Mouse (Mus musculus) testis, adult 2 months (tissue): ENCODE measurements around the gene Trpm8. TPM values are rescaled to one million over a fixed set of nuclear protein-coding genes. Genes with fewer than 3 reads are reported as not detected.

Experiments
- H3K27ac ChIP-seq: fragments of 200-500 bp; 2 replicates; pipeline ENCODE4 v1.5.1; 2012; ENCODE audit warnings: low read depth, low read length; ENCODE audit not compliant: control insufficient read depth, insufficient read depth
- H3K27me3 ChIP-seq: fragments of 200-500 bp; 2 replicates; pipeline ENCODE4 v1.6.1; 2012; ENCODE audit warnings: mild to moderate bottlenecking, low read length, moderate library complexity; ENCODE audit not compliant: control insufficient read depth, insufficient read depth
- H3K36me3 ChIP-seq: fragments of 200-500 bp; 2 replicates; pipeline ENCODE4 v1.6.1; 2012; ENCODE audit warnings: mild to moderate bottlenecking, low read length; ENCODE audit not compliant: control insufficient read depth, insufficient read depth
- H3K4me1 ChIP-seq: fragments of 200-500 bp; 2 replicates; pipeline ENCODE4 v1.6.1; 2012; ENCODE audit warnings: low read length; ENCODE audit not compliant: control insufficient read depth, insufficient read depth
- H3K4me3 ChIP-seq: fragments of 200-500 bp; 2 replicates; pipeline ENCODE4 v1.5.1; 2012; ENCODE audit warnings: low read depth, mild to moderate bottlenecking, low read length, moderate library complexity, mixed read lengths; ENCODE audit not compliant: control insufficient read depth
- CTCF ChIP-seq: fragments of 200-500 bp; IDR thresholded peaks from 2 replicates; pipeline ENCODE4 v1.5.1; 2012; ENCODE audit warnings: low read depth, mild to moderate bottlenecking, inconsistent platforms, low read length, moderate library complexity; ENCODE audit not compliant: control insufficient read depth, insufficient read depth, insufficient replicate concordance
- POLR2A ChIP-seq: fragments of 200-500 bp; IDR thresholded peaks from 2 replicates; pipeline ENCODE4 v1.6.1; 2012; ENCODE audit warnings: low read depth, mild to moderate bottlenecking, inconsistent platforms, low read length, moderate library complexity; ENCODE audit not compliant: control insufficient read depth
- polyA plus RNA-seq: library from polyadenylated mRNA; depleted of rRNA; stranded (reverse); fragments of >200 nt; gene quantifications from 2 replicates; pipeline ENCODE4 v1.2.3, GENCODE M21; 2012

Gene Trpm8
- polyA plus RNA-seq, 1 experiment, result 4.7 TPM

- H3K4me1 ChIP-seq, result peaks cover 2% of the 10 kb centered on the region; the same call in 1 of the 2 replicates
- H3K4me3 ChIP-seq, result no peak overlapping the region
- TF ChIP-seq POLR2A (no peak), CTCF (no peak)
- no peaks in the 10 kb centered on the region for H3K27me3 ChIP-seq
- H3K36me3 ChIP-seq, result no peaks in the 10 kb centered on the region
- H3K27ac ChIP-seq, result no peak overlapping the region
Observed at GRCm38 (mm10) chr1:88322146-88322545, 44.7 kb downstream of the Trpm8 start.

DNA sequence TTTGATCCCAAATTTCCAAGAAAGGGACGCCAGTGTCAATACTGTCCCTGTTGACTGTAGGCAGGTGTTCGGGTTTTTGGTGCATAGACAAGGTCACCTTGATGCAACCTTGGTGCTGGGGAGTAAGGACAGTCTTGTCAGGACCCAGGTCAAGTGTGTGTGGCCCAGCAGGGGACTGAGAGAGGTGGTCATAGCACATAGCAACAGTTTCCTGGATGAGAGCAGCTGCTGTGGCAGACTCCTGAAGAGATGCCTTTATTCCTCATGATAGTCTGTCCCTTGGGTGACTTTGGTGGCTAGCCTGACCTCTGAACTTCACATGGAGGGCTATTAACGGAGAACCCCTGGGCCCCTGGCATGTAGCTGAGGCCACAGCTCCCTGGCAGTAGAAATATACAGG lies 45.6 kb downstream of the Trpm8 start:
- Histone ChIP-seq H3K27ac (no peak overlapping the region), H3K27me3 (no peaks in the 10 kb centered on the region), H3K4me1 (peaks cover 2% of the 10 kb centered on the region; the same call in 1 of the 2 replicates), H3K36me3 (no peaks in the 10 kb centered on the region), H3K4me3 (no peak overlapping the region)
- no peak for TF ChIP-seq CTCF
- no peak for TF ChIP-seq POLR2A

DNA sequence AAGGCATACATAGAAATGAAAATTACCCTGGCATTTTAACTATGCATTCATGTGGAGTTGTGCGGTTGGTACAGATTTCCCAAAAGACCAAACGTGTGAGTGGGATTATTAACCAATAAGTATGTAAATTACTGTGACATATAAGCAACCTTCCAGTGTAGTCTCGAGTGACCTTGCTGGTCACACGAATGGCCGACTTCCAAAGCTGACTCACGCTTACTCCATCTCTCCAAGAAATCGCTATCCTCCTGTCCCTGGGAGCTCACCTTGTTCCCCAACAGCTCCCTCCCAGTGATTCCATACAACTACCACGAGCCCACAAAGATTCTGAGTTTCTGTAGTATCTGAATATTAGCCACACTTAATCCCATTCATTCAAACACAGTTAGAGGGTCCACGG lies 62.0 kb downstream of the Trpm8 start:
- no peak for TF ChIP-seq CTCF
- no peak for TF ChIP-seq POLR2A
- Histone ChIP-seq H3K4me1 (no peaks in the 10 kb centered on the region), H3K36me3 (no peaks in the 10 kb centered on the region), H3K4me3 (no peak overlapping the region), H3K27me3 (no peaks in the 10 kb centered on the region), H3K27ac (no peak overlapping the region)

- Histone ChIP-seq H3K27me3 (no peaks in the 10 kb centered on the region), H3K36me3 (no peaks in the 10 kb centered on the region), H3K4me3 (no peak overlapping the region), H3K27ac (no peak overlapping the region), H3K4me1 (no peaks in the 10 kb centered on the region)
- TF ChIP-seq CTCF (no peak), POLR2A (no peak)
Observed at GRCm38 (mm10) chr1:88342615-88343014, 65.2 kb downstream of the Trpm8 start.

- Histone ChIP-seq H3K4me1 (no peaks in the 10 kb centered on the region), H3K36me3 (no peaks in the 10 kb centered on the region), H3K27me3 (no peaks in the 10 kb centered on the region), H3K4me3 (no peak overlapping the region), H3K27ac (no peak overlapping the region)
- TF ChIP-seq POLR2A (no peak), CTCF (no peak)
Observed at GRCm38 (mm10) chr1:88345580-88345979, 68.1 kb downstream of the Trpm8 start.

DNA sequence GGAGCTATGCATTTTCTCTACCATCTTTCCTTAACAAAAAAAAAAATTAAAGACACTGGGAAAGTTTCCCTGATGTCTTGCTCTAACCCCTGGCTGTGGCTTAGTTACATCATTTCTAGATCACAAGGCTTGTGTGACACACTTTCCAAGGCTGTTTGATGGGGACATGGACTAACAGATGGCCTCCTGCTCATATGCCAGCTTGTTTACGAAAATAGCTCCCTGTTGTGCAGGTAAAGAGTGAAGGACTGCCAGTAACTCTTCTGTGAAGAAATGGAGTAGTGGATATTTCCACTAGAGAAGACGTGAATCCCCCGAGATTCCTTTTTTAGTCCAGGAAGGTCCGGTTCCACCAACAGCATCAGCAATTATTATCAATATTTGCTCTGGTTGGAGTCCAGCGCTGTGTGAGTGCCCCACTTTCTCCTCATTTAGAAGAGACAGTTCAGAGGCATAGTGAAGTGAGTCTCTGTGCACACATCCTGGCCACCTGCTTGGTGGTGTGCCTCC lies 71.1 kb downstream of the Trpm8 start:
- H3K36me3 ChIP-seq, result no peaks in the 10 kb centered on the region
- peak overlapping the region; percentile 46 for H3K4me3 ChIP-seq
- no peak for TF ChIP-seq CTCF
- TF ChIP-seq POLR2A, result no peak
- no peak overlapping the region for H3K27ac ChIP-seq
- H3K4me1 ChIP-seq, result no peaks in the 10 kb centered on the region; the same call in 1 of the 2 replicates
- H3K27me3 ChIP-seq, result no peaks in the 10 kb centered on the region

GRCm38 (mm10) chr1:88350761-88351160 lies 73.3 kb downstream of the Trpm8 start:
- no peak for TF ChIP-seq POLR2A
- no peak for TF ChIP-seq CTCF
- H3K4me3 ChIP-seq, result no peak overlapping the region
- H3K27ac ChIP-seq, result no peak overlapping the region
- no peaks in the 10 kb centered on the region for H3K27me3 ChIP-seq
- H3K4me1 ChIP-seq, result no peaks in the 10 kb centered on the region; the same call in 1 of the 2 replicates
- H3K36me3 ChIP-seq, result no peaks in the 10 kb centered on the region
